14 mouse cellular contexts compared by ENCODE assay signal in the genomic region with DNA sequence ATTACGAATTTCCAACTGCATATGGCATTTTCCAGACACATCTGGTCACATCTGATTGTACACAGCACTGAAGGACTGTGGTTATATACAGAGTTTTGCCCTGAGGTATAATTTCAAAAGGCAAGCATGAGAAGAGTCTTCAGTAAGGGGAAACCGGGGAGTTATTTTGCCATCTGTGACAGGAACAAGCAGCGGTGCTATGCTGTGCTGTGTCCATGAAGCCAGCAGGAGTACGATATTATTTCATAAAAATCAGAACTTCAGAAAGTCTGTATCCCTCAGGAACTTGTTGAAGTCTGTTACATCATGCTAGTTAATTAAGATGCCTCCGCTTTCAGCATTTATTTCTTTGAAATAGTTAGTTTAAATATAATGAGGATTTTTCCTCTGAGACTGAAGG.
"Had no signal": no experiment of that assay in that cellular context is flagged by ENCODE, and none has a peak within 500 bp of the region (broad histone marks: within the 10 kb centered on the region; RNA-seq: fewer than 3 reads in every experiment).

No protein-coding gene starts in this region.

- H3K4me1 ChIP-seq: midbrain, embryonic 13.5 days; neural tube, embryonic 12.5 days had no signal

- H3K36me3 ChIP-seq: limb, embryonic 13.5 days; liver, embryonic 13.5 days; midbrain, embryonic 13.5 days; neural tube, embryonic 12.5 days had no signal

- H3K9ac ChIP-seq: limb, embryonic 13.5 days; liver, embryonic 13.5 days; midbrain, embryonic 13.5 days; neural tube, embryonic 12.5 days had no signal

- H3K4me3 ChIP-seq: limb, embryonic 13.5 days; liver, embryonic 13.5 days; midbrain, embryonic 13.5 days; neural tube, embryonic 12.5 days had no signal

- H3K4me2 ChIP-seq: limb, embryonic 13.5 days; liver, embryonic 13.5 days; midbrain, embryonic 13.5 days; neural tube, embryonic 12.5 days had no signal

- ATAC-seq: midbrain, embryonic 13.5 days; midbrain, embryonic 16.5 days had no signal

- H3K27me3 ChIP-seq: limb, embryonic 13.5 days; liver, embryonic 13.5 days; midbrain, embryonic 13.5 days; neural tube, embryonic 12.5 days had no signal

- H3K27ac ChIP-seq: limb, embryonic 13.5 days; liver, embryonic 13.5 days; macrophage; midbrain, embryonic 13.5 days; neural tube, embryonic 12.5 days had no signal

- DNase-seq: kidney, adult 18-20 months; kidney, adult 9 months; kidney, postnatal 14 days; kidney, postnatal 4 days; left cerebral cortex, postnatal 4 days; liver, embryonic 13.5 days; lung, adult 2 months; thymus, adult 18-20 months; thymus, postnatal 36 days had no signal

- H3K9me3 ChIP-seq: limb, embryonic 13.5 days; liver, embryonic 13.5 days; midbrain, embryonic 13.5 days; neural tube, embryonic 12.5 days had no signal
